Mouse (Mus musculus) gastrocnemius, postnatal 14 days (tissue): ENCODE results near the gene Hcfc1r1. TPM values are rescaled to one million over a fixed set of nuclear protein-coding genes. Genes with fewer than 3 reads are reported as not detected.

Source experiments
- DNase-seq: peaks from one replicate; pipeline ENCODE4 v3.0.0; 2021; ENCODE audit warnings: mixed read lengths
- intact Hi-C: fragments of 180-260 bp; cut with DNase I; formaldehyde crosslinking; loops from one replicate; pipeline ENCODE4 v1.15.1; 2025; ENCODE audit warnings: low total_unique reads
- total RNA-seq, 2 experiments: library from RNA; stranded (reverse); gene quantifications; 2 replicates each; pipeline ENCODE4 v1.2.3; 2021

Hcfc1r1 gene
- total RNA-seq, 2 experiments from 2014 or later, result 223 to 235 TPM

DNA sequence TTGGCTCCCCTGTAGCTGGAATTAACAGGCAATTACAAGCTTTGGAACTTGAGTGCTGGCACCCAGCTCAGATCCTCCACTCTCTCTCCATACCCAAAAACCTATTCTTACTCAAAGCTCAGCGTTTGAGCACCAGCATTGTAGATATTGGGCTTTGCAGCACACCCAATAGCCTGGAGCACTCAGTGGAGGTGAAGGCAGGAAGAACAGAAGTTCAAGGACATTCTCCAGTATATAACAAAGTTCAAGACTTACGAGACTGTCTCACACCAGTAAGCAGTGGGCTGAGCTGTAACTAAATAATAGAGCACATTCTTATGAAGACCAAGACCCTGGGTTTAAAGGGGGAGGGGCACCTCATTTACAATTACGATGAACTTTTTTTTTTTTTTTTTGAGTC is 635 bp upstream of the Hcfc1r1 start:
- no peak for DNase-seq
- intact Hi-C loops, result no loop called here

DNA sequence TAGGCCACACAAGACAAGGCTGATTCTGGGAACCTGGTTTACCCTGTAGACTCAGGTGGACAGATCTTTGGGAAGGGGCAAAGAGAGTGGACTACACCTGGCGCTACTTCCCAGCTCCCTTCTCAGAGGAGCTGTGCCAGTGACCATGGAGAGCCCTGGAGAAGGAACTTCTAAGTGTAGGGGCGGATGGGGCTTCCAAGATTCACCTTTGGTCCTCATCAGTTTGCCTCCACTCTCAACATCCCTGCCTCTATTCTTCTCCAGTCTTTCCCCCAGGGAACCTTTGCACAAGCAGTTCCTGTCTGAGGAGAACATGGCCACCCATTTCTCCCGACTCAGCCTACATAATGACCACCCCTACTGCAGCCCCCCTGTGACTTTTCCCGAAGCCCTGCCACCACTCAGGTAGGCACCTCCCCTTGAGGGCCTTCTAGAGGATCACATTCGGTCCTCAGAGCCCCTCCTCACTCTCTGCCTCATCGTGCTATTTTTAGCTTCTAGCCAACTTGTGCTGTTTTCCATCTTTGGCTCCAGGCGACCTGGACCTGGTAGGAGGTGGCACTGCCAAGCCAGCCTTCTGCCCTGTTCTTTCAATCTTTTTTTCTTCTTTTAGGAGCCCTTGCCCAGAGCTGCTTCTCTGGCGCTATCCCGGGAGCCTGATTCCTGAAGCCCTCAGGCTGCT is 1.0 kb downstream of the Hcfc1r1 start:
- intact Hi-C loops, result no loop called here
- no peak for DNase-seq

DNA sequence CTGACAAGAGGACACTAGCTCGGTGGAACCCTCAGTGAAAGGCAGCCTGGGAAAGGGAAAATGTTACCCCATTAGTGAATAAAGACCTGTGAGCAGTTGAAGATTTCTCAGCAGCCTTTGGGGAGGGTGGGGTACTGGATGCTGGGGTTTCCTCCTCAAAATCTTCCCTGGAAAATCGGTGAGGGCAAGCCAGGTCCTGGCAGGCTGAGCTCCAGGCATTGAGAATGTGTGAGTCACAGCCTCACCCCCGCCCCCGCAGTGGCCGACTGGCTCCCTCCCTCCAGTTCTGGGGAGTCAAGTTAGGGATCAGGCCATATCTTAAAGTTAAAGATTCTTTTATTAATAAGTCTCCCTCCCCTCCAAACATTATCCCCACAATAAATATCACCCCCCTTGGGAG is 1.7 kb downstream of the Hcfc1r1 start:
- DNase-seq, result peak; percentile 82
- intact Hi-C loops, result no loop called here

DNA sequence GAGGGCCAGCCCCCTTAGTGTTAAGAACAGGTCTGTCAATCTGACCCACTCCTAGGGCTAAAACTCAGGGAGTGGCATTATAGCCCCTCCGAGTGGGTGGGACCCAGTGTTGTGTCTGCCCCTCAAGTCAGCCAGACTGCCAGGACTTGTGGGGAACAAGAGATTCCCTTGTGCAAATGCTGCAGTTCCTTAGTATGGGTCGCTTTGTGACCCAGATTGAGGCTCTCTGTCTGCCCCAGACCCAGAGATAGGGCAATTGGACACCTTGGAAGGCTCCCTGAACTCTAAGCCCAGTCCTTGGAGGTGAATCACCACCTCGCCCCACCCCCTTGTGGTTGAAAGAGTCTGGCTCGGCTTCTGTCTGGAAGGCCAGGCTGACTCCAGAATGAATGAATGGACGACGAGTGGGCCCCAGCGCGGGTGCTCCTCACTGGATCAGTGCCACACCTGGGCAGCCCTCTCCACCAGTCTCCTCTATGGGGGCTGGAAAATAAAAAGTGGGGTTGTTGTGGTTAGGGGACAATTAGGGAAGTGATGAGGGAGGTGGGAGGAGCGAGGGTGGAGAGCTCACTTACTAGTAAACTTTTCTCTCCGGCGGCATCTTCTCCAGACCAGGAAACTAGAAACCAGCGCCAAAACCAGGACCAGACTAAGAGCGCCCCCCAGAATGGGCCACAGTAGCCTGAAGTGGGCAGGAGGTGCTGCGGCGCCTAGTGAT is 2.3 kb downstream of the Hcfc1r1 start:
- DNase-seq, result peak; percentile 75
- intact Hi-C loops, result no loop called here

DNA sequence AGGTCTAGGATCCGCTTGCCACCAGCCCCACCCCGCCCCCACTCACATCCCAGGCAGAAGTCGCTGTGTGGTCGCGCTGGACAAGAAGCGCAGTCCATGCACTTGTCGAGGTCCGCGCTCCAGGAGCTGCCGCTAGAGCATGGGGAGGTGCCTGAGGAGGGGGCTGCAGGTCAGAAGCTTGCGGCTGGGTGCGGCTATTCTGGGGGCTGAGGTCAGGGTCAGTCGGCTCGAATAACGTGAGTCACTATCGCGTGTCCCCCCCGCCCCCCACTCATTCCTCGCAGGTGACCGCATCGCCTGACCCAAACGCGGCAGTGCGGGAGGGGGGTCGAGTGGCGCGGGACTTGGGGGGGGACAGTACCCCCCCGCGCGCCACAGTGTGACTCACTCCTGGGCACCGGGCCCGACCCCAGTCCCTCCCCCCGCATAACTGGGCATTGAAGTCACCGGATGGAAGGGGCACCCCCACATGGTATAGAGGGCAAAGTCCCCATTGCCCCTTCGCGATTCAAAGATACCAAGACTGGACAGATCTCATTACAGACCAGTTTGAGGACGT is 3.2 kb downstream of the Hcfc1r1 start:
- intact Hi-C loops, result no loop called here
- DNase-seq, result peak; percentile 69

DNA sequence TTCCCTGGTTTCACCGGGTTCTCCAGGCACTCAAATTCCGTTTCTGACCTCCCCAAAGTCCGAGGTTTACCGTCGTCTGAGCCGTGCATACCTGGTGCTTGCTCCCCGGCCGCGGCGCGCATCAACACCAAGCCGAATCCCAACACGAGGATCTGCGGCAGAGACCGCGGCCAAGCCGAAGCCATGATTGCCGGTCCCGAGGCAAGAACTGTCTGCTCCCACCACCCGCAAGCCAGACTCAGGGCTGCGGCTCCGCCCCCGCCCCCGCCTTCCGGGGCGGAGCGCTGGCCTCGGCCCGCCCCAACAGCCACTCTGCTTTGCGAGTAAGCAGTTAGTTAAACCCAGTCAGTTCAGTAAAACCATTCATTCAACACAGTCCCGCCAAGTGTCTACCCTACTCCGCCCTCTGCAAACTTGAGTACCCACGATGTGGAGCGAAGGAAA is 3.9 kb downstream of the Hcfc1r1 start, which contains the start of gene Tnfrsf12a:
Gene Tnfrsf12a (minus strand): TSS at position 233 of the 444 bp plus-strand sequence.
- intact Hi-C loops, result no loop called here
- peak; percentile 83 for DNase-seq

DNA sequence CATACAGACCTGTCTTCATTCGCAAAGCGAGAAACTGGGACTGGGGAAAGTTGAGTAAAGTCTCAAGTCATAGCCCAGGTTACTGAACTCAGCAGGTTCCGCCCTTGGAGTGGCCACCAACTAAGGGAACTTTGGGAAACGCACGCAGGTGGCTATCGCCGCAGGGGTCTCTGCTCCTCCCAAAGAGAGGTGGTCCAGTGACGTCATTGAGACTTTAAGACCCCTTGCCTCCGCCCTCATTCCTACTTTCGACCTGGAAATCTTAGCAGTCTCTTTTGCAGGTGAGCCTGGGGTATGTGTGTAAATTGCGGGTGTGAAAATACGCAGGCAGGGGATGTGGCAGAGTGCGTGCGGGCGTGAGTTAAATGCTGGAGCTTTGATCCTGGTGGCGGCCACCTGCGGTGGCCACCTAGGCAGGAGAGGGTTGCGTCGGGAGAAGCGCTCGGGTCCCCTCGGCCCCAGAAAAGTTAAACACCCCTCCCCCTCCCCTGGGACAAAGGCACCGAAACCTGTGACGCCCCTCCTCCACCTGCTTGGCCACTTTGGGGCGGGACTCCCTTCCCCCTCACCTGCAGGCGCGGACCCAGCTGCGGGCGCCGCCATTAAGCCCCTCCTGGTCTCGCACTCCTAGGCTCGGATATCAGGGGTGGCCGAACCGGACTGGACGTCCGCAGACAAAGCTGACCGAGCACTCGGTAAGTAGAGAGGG is 5.9 kb downstream of the Hcfc1r1 start, which contains the start of gene Cldn6:
Gene Cldn6 (plus strand): TSS at position 123 of the 709 bp plus-strand sequence.
- no peak for DNase-seq
- intact Hi-C loops, result no loop called here

DNA sequence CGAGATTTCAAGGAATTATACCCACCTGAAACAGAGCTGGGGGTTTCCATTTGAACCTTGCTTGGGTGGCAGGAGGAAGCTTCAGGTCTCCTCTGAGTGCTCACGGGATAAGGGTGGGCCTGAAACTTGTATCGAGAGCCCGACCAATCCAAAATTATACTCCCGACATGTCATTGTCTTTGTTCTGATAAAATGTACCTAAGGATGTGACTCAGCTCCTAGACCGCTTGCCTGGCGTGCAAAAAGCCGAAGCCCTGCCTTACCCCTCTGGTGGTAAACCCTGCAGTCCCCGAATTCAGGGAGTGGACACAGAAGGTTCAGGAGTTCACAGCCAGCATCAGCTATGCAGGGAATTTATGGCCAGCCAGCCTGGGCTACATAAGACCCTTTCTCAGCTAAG is 6.9 kb downstream of the Hcfc1r1 start:
- no peak for DNase-seq
- intact Hi-C loops, result no loop called here

DNA sequence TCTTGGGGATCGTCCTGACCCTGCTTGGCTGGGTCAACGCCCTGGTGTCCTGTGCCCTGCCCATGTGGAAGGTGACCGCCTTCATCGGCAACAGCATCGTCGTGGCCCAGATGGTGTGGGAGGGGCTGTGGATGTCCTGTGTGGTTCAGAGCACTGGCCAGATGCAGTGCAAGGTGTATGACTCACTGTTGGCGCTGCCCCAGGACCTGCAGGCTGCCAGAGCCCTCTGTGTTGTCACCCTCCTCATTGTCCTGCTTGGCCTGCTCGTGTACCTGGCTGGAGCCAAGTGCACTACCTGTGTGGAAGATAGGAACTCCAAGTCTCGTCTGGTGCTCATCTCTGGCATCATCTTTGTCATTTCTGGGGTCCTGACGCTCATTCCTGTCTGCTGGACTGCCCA is 7.7 kb downstream of the Hcfc1r1 start:
- intact Hi-C loops, result no loop called here
- no peak for DNase-seq

DNA sequence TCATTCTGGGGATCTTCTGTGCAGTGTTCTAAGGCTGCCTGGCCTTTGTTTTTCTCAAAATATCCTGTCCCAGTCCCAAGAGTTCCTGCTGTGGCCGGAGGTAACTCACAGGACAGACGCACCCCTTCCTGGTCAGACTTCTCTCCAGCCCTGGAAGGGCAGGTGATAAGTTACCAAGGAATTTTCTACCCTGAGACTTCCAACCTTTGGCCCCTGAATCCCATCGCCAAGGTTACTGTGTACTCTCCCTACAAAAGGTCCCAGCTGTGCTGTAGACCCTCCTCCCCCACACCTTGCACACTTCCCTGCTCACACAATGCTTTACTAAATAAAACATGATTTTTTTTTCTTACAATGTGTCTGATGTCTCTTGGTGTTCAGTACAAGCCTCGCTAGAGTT is 8.7 kb downstream of the Hcfc1r1 start:
- intact Hi-C loops, result no loop called here
- DNase-seq, result no peak

DNA sequence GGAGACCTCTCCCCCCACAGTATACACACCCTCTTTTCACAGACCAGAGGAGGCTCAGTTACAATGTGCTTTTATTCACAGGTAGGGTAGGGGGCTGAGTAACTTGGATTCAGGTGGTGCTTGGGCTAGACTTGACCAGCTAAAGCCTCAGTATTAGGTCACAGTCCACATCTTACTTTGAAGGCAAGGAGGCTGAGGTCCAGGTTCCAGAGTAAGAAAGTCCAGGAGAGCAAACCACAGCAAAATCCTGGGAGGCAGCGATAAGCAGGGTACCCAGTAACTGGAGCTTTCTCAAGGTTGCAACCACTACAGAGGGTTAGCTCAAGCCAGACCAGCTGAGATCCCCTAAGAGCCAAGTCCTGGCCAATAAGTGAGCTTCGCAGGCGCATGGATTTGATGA is 9.1 kb downstream of the Hcfc1r1 start:
- DNase-seq, result no peak
- intact Hi-C loops, result no loop called here

DNA sequence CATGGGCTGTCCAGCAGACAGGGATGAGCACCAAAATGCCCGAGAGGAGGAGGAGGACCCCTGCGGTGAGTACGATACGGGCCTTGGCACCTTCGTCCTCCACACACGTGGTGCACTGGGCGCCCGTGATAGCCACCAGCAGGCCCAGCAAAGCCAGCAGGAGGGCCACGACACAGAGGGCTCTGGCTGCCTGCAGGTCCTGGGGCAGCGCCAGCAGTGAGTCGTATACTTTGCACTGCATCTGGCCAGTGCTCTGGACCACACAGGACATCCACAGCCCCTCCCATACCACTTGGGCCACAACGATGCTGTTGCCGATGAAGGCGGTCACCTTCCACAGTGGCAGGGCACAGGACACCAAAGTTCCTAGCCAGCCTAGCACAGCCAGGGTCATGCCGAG is 9.8 kb downstream of the Hcfc1r1 start:
- DNase-seq, result no peak
- intact Hi-C loops, result no loop called here

DNA sequence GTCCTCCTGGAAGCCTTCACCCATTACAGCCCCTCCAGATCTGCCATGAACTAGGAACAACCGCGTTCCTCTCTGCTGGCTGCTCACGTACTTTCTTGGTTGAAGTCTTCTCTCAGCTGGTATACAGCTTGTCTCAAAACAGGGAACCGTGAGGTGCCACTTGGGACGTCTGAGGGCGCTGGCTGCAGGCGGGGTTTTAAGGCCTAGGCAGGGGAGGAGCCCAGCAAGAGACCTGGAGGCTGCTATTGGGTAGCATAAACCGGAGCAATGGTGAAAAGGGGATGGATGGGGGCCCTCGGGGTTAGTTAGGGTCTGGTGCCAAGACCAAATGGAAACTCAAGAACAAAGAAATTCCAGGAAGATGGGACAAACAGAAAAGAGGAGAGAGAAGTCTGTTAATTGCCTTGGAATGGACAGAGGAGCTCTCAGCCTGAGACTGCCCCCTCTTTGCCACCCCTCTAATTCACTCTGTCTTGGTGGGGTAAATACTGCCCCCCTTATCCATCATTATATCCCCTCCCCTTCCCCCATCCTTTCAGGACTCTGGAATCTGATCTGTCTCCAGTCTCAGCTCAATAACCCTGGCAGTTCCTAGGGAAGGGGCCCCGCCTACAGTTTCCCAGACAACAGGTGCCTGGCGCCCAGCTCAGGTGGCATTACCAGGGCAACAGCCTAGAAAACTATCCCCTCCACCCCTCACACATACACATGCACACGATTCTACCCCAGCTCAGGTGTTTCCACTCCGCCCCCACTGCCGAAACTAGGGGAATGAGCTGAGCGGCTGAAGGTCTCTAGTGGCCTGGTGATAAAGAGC is 10.7 kb downstream of the Hcfc1r1 start, which contains the start of gene Cldn9:
Gene Cldn9 (minus strand): TSS at position 171 of the 817 bp plus-strand sequence.
- no peak for DNase-seq
- intact Hi-C loops, result no loop called here

DNA sequence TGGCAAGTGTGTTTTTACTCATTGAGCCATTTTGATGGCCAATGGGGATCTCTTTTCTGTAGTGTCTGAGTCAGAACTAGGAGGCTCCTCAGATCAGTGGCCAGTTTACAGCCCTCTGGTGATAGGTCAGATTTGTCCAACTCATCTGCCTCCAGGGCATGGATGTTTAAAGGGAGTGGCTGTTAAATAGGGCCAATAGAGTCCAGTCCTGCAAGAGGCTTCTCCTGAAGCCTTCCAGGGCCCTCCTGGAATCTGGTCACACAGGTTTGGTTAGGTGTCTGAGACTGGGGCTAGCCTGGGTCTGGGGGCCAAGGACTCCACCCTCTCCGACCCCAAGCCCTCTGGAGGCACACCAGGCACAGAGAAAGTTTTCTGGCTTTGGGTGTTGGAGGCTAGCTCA is 21.1 kb downstream of the Hcfc1r1 start:
- intact Hi-C loops, result no loop called here
- no peak for DNase-seq

DNA sequence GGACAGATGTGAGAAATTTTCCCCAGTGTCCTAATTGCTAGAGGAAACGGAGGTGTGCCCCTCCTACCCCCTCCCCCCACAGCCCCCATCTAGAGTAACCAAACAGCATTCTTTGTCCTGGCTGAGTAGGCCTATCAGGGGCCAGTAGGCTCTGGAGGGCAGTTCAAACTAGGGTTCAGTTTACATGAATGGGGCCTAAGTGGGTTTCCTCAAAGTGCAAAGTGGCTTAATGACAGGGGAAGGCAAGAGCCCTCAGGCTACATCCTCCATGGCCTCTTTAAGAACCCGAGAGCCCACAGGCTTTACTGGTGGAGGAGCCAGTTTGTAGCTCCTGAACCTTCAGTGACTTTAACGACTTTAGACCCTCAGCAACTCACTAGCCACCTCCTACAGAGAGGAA is 22.4 kb downstream of the Hcfc1r1 start:
- intact Hi-C loops, result no loop called here
- no peak for DNase-seq

DNA sequence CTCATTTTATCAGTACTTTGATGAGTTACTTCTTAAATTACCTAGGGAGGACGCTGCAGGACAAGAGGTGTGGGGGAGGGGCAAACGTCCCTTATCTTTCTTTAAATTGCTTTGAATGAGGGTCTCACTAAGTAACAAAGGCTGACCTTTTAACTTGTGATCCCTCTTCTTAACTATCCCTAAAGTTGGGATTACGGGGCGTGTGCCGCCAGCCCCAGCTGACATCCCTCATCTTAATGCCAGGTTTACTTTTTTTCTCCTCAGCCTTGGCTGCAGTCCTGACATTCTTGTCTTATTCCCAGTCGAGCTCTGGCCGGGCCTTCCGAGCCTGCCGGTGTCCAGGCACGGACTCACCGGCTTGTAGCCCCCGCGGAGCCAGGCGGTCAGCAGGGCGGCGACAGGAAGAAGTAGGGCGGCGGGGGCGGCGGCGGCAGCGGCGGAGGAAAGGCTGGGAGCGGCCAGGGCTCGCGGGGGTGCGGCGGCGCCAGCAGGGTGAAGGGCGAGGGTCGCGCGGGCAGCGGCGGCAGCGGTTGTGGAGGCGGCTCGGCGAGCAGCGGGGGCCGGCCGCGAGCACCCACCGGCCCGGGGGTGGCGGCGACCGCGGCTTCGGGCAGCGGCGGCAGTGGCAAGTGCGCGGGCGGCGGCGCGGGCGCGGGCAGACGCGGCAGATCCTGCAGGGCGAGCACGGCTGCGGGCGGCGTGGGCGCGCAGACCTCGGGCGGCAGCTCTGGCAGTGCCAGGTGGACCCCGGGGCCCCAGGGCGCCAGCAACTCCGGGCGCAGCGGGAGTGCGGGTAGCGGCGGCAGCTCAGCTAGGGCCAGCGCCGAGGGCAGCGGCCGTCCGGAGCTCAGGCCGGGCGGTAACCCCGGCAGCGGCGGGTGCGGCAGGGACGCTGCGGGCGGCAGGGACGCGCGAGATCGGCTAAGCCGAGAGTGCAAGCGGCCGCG is 26.0 kb downstream of the Hcfc1r1 start:
- intact Hi-C loops, result loop anchor here (5.0 kb wide), 1 partner anchor 37 kb away; the partner anchor contains the start of gene Bicdl2
- peak; percentile 64 for DNase-seq

DNA sequence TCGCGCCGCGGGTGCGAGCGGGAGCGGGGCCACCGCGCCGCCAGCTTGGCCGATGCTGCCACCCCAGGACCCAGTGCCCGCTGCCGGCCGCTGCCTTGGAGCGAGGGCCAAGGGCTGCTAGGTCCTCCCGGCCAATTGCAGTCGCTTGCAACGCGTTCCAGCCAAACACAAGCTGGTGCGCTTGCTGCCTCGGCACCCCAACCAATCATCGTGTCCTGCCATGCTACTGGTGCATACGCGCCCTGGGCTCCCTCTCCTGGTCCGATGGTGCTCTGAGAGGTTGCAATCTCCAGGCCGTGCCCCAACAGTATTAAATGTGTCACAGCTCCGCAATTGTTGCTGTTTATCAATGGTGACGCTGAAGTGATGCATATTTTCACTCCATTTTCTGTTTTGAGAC is 26.7 kb downstream of the Hcfc1r1 start:
- intact Hi-C loops, result loop anchor here (5.0 kb wide), 1 partner anchor 38 kb away; the partner anchor contains the start of gene Bicdl2
- DNase-seq, result peak; percentile 91

DNA sequence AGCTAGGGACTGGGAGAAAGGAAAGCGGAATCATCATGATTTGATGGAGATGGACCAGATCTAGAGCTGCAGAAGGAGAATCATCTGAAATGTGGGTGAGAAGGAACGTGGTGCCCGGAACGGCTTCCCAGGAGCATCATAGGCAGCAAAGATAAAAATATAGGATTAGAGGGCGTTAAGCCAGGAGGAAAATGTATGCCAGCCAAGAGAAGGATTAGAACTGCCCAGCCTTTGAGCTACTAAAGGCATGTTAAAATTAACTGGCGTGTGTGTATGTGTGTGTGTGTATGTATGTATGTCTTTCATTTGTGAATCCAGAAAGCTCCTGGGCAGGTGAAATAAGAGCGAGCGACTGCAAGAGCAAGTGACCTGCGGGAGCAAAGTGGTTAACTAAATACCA is 29.9 kb downstream of the Hcfc1r1 start:
- DNase-seq, result no peak
- intact Hi-C loops, result loop anchor here (5.0 kb wide), 1 partner anchor 41 kb away; the partner anchor contains the start of gene Bicdl2
